Mouse (Mus musculus) stomach, embryonic 14.5 days (tissue): Measurements from ENCODE around the gene Cmtr2. TPM values are rescaled to one million over a fixed set of nuclear protein-coding genes. Genes with fewer than 3 reads are reported as not detected.

Experiments used
- ATAC-seq: fragments of 200-750 bp; cut with Nextera tagmentation; 2 replicates; pipeline ENCODE4 v1.8.0; 2017; ENCODE audit warnings: low read depth, moderate TSS enrichment; ENCODE audit not compliant: insufficient number of reproducible peaks, insufficient read depth, low FRiP score
- H3K27ac ChIP-seq: fragments of 300-500 bp; sonication (generic); 2 replicates; pipeline ENCODE4 v1.5.1; 2014; ENCODE audit warnings: mild to moderate bottlenecking, low read length, moderate library complexity, mixed read lengths
- H3K27me3 ChIP-seq: fragments of 300-500 bp; sonication (generic); 2 replicates; pipeline ENCODE4 v1.6.1; 2014; ENCODE audit warnings: low read length, control low read depth, mixed read lengths; ENCODE audit not compliant: control insufficient read depth, insufficient read depth
- H3K36me3 ChIP-seq: fragments of 300-500 bp; sonication (generic); 2 replicates; pipeline ENCODE4 v1.6.1; 2014; ENCODE audit warnings: mild to moderate bottlenecking, control low read depth, low read length, moderate library complexity, mixed read lengths; ENCODE audit not compliant: control insufficient read depth, insufficient read depth
- H3K4me1 ChIP-seq: fragments of 300-500 bp; sonication (generic); 2 replicates; pipeline ENCODE4 v1.6.1; 2014; ENCODE audit warnings: low read length, control low read depth, mixed read lengths; ENCODE audit not compliant: control insufficient read depth, insufficient read depth
- H3K4me2 ChIP-seq: fragments of 300-500 bp; sonication (generic); replicated peaks from 2 replicates; pipeline ENCODE4 v1.6.1; 2014; ENCODE audit warnings: low read depth, low read length, control low read depth
- H3K4me3 ChIP-seq: fragments of 300-500 bp; sonication (generic); 2 replicates; pipeline ENCODE4 v1.5.1; 2014; ENCODE audit warnings: low read depth, low read length, control low read depth
- H3K9ac ChIP-seq: fragments of 300-500 bp; sonication (generic); replicated peaks from 2 replicates; pipeline ENCODE4 v1.6.1; 2014; ENCODE audit warnings: low read depth, mild to moderate bottlenecking, control low read depth, low read length, moderate library complexity, mixed read lengths
- H3K9me3 ChIP-seq: fragments of 300-500 bp; sonication (generic); 2 replicates; pipeline ENCODE4 v1.6.1; 2016; ENCODE audit warnings: low read depth, low read length, control low read depth; ENCODE audit not compliant: control insufficient read depth
- WGBS: fragments of 180-500 bp; shearing (Covaris S2); extraction: QIAGEN DNeasy Blood & Tissue Kit; methylation state at CpG from one replicate; pipeline ENCODE4 v1.1.7; 2014; 5-methylcytosine and 5-hydroxymethylcytosine counted together
- polyA plus RNA-seq: library from polyadenylated mRNA; unstranded; fragments of >200 nt; fragmentation: Nextera tagmentation; extraction: Ambion mirVana; gene quantifications from 2 replicates; pipeline ENCODE4 v1.2.1, GENCODE M21; 2014

Gene Cmtr2
- polyA plus RNA-seq, 1 experiment from 2014 or later = 7.2 TPM

DNA sequence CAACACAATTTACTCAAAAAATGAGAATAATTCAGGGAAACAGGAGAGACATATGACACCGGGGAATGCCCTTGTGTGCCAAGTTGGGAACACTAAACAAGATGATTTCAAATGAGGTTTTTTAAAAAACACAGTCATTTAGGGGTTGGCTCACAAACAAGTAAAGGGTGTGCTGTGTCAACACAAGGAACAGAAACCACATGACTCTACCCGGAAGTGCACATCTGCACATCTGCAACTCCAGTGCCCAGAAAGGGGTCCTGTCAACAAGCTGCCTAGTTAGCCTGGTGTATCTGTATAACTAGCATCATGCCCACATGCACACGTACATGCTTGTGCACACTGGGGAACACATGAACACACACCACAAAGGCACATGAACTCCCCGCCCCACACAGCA, 29.9 kb upstream of the Cmtr2 start:
- WGBS = 81% methylated on average over 4 of the region's 4 CpGs
- H3K9ac ChIP-seq = no peak overlapping the region

DNA sequence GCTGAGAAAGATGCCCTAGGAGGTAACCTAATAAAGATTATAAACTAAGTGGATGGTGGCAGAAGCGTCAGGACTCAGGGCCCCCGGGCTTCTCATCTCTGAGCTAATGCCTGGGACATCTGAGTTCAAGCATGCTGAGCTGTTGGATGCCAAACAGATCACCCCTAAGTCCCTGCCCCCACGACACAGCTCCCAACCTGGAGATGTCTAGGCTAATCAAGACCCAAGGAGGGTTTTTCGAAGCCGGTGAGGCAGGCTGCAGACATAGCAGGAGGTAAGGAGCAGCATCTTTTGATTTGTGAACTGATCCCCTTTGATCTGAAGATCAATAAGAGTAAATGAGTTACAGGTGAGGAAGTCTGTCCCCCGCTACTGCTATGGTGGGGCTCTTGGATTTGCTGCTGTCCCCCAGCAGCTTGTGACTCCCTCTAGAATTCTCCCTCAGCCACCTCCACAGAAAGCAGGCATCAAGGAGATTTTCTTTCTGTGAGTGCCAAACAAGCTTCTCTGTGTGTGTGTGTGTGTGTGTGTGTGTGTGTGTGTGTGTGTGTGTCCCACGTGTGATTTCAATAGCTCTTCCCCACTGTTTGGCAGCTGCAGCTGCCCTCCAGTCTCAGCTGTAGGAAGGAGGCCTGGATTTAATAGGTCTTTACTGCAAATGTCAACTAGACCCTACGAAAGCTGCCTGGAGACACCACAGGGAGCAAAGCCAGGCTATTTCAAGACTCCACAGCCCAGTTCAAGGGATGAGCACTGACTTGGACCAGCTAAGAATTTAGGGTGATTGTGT, 26.3 kb upstream of the Cmtr2 start:
- Histone ChIP-seq H3K4me1 (no peaks in the 10 kb centered on the region), H3K36me3 (no peaks in the 10 kb centered on the region), H3K27me3 (no peaks in the 10 kb centered on the region), H3K4me2 (no peak overlapping the region), H3K9me3 (no peaks in the 10 kb centered on the region), H3K27ac (no peak overlapping the region), H3K4me3 (no peak overlapping the region), H3K9ac (no peak overlapping the region)
- no peak for ATAC-seq
- WGBS = 20% methylated on average over 8 of the region's 8 CpGs

More for the DNA sequence above, 29.9 kb upstream of the Cmtr2 start:
- Histone ChIP-seq H3K4me1 (no peaks in the 10 kb centered on the region), H3K27me3 (no peaks in the 10 kb centered on the region), H3K9me3 (no peaks in the 10 kb centered on the region), H3K4me3 (no peak overlapping the region), H3K36me3 (no peaks in the 10 kb centered on the region), H3K4me2 (no peak overlapping the region), H3K27ac (no peak overlapping the region)
- no peak for ATAC-seq

DNA sequence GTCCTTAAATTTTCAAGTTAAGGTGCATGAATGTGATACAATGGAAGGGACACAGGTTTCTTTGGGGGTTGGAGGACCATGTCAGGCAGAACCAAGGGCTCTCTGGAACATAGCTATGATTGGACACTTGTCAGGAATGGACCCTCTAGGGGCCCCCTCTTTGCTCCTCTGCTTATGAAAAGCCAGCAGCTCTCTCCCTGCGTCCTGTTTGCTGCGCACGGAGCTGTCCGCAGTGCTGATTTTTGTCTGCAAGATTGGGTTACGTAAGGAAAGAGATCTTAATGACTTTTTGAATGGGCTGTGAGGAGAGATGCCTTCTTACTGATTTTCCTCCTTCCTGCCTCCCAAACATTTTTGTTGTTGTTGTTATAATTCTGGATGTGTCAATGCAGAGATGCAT, 18.8 kb upstream of the Cmtr2 start:
- ATAC-seq = no peak
- H3K4me3 ChIP-seq = no peak overlapping the region
- no peaks in the 10 kb centered on the region for H3K27me3 ChIP-seq
- no peak overlapping the region for H3K4me2 ChIP-seq
- H3K36me3 ChIP-seq = no peaks in the 10 kb centered on the region
- 1% methylated on average over 5 of the region's 5 CpGs for WGBS
- no peaks in the 10 kb centered on the region for H3K4me1 ChIP-seq
- H3K9me3 ChIP-seq = no peaks in the 10 kb centered on the region
- no peak overlapping the region for H3K9ac ChIP-seq
- no peak overlapping the region for H3K27ac ChIP-seq

DNA sequence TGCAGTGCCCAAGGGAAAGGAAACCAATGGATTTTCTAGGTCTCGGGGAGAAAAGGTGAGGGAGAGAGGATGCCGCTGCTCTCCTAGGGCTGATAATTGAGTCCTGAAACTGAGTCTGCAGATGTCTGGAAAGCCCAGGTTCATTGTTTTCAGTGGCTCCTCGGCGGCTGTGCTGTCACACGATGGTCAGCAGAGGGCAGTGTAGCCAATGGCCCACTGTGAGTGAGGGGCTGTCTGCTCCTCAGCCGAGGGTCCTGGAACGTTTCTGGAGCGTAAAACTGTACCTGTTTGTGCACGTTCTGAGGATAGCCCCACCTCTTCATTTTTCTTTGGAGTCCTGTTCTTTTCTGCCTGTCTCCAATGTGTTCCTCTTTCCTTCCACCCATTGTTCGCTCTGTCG, 13.7 kb upstream of the Cmtr2 start:
- WGBS = 26% methylated on average over 11 of the region's 11 CpGs
- no peaks in the 10 kb centered on the region for H3K4me1 ChIP-seq
- no peaks in the 10 kb centered on the region for H3K9me3 ChIP-seq
- H3K9ac ChIP-seq = no peak overlapping the region
- no peaks in the 10 kb centered on the region for H3K36me3 ChIP-seq
- no peak overlapping the region for H3K4me2 ChIP-seq
- no peak for ATAC-seq
- H3K27ac ChIP-seq = no peak overlapping the region
- H3K4me3 ChIP-seq = no peak overlapping the region
- H3K27me3 ChIP-seq = no peaks in the 10 kb centered on the region

DNA sequence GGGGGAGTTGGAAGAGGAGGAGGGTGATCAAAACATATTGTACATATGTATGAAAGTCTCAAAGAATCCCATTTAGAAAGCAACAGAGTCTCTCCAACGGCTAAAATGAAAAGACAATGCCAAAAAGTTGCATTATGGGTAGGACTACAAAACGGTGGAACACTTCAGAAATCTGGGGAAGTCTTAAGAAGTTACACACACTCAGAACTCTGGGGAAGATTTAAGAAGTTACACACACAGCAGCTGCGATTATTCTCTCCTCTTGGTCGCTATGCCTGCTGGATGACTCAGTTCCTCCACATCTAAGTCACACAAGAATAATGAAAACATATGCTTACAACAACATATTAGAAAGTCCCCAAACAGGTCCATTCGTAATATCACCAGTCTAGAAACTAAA, 788 bp downstream of the Cmtr2 start:
- no peaks in the 10 kb centered on the region for H3K27me3 ChIP-seq

DNA sequence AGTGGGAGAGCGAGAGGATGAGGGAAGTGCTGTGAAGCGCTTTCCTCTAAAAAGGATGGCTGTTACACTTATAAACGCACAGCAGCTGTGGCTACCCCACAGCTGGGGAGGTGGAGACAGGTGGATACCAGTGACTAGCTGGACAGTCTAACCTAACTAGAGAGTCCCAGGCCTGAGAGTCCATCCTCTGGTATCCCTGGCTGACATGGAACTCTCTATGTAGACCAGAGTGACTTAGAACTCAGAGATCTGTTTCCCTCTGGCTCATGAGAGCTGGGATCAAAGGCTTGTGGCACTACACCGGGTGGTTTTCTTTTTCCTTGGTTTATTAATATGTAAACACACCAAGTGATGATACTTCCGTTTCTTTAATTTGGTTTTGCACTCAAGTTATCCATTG, 1.7 kb downstream of the Cmtr2 start:
- Histone ChIP-seq H3K36me3 (peaks cover 7% of the 10 kb centered on the region), H3K9me3 (no peaks in the 10 kb centered on the region), H3K27ac (no peak overlapping the region), H3K4me3 (peak overlapping the region; percentile 55), H3K4me2 (peak overlapping the region; percentile 68), H3K4me1 (peaks cover 5% of the 10 kb centered on the region; the same call in 1 of the 2 replicates), H3K9ac (no peak overlapping the region), H3K27me3 (no peaks in the 10 kb centered on the region)
- WGBS = 30% methylated on average over 5 of the region's 5 CpGs
- 0 out of 2 replicates have a peak, but pooled peaks have one; percentile 4 for ATAC-seq

More for the DNA sequence above, 788 bp downstream of the Cmtr2 start:
- Histone ChIP-seq H3K9me3 (no peaks in the 10 kb centered on the region), H3K27ac (no peak overlapping the region), H3K36me3 (no peaks in the 10 kb centered on the region), H3K4me1 (peaks cover 5% of the 10 kb centered on the region; the same call in 1 of the 2 replicates), H3K4me3 (no peak overlapping the region), H3K9ac (no peak overlapping the region), H3K4me2 (no peak overlapping the region)
- 74% methylated on average over 5 of the region's 5 CpGs for WGBS
- ATAC-seq = no peak

DNA sequence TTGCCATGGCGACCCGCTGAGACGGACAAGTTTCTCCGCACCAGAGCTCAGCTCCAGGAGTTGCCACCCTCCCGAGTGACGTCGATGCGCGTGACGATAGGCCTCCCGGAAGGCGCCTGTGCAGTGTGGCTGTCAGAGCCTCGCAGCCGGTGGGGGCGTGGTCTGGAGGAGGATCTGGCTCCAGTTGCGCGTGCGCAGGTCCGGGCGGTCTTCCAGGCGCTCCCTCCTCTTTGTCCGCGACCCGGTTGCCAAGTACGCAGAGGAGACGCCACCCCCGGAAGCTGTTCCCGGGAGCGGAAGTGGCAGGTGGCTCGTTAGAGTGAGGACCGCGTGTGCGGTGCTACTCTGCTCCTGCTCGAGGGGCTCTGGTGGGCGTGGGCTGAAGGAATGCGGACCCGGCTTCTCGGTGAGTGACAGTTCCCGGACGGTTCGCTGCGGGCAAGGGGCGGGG, 2.2 kb downstream of the Cmtr2 start:
- Histone ChIP-seq H3K9ac (peak overlapping the region; percentile 30), H3K4me3 (peak overlapping the region; percentile 55), H3K4me1 (peaks cover 5% of the 10 kb centered on the region; the same call in 1 of the 2 replicates), H3K4me2 (peak overlapping the region; percentile 68), H3K27me3 (no peaks in the 10 kb centered on the region), H3K36me3 (peaks cover 12% of the 10 kb centered on the region), H3K27ac (0 out of 2 replicates have a peak overlapping the region, but pooled peaks have one; percentile 39), H3K9me3 (no peaks in the 10 kb centered on the region)
- ATAC-seq = peak; percentile 99
- WGBS = under 1% methylated on average over 43 of the region's 43 CpGs

DNA sequence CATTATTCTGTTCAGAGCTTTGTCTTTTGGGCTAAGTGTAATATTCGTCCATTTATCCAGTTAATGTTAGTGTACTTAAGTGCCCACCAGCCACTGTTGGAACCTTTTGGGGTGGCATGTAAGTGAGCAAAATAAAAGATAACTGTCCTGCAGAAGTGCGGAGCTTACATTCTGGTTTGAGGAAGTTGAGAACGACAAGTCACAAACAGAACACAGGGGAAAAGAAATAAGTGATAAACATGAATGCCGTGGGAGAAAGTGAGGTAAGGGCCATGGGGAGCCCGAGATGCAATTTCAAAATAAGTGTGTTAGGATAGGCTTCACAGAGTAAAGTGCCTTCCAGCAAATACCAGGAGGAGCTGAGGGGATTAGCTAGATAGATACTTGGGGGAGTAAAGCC, 3.0 kb downstream of the Cmtr2 start:
- Histone ChIP-seq H3K4me3 (peak overlapping the region; percentile 55; the same call in 1 of the 2 replicates), H3K9ac (0 out of 2 replicates have a peak overlapping the region, but pooled peaks have one; percentile 30), H3K27ac (no peak overlapping the region), H3K4me1 (peaks cover 5% of the 10 kb centered on the region; the same call in 1 of the 2 replicates), H3K36me3 (peaks cover 14% of the 10 kb centered on the region), H3K9me3 (no peaks in the 10 kb centered on the region), H3K27me3 (no peaks in the 10 kb centered on the region), H3K4me2 (peak overlapping the region; percentile 68)
- ATAC-seq = no peak
- WGBS = 67% methylated on average over 5 of the region's 5 CpGs
